Mouse (Mus musculus): ENCODE data around the gene Tmem151b. TPM values are rescaled to one million over a fixed set of nuclear protein-coding genes. Genes with fewer than 3 reads are reported as not detected.

Gene Tmem151b
- polyA plus RNA-seq (2015; fragmentation: Nextera tagmentation; extraction: Ambion mirVana): 0.12 TPM in 2 replicates

- peaks cover 72% of the 10 kb centered on the region for H3K27me3 ChIP-seq (ENCODE audit: control insufficient read depth, insufficient read depth, low read depth, low read length)
- H3K36me3 ChIP-seq (ENCODE audit: control insufficient read depth, insufficient read depth): no peaks in the 10 kb centered on the region
- peak within 1 kb of the TSS; percentile 56 for H3K4me2 ChIP-seq (ENCODE audit: low read depth, low read length)
- H3K9ac ChIP-seq (ENCODE audit: low read depth, low read length): no peak within 1 kb of the TSS
- peak within 1 kb of the TSS; percentile 42 for H3K4me3 ChIP-seq (ENCODE audit: low read depth, low read length)
- H3K27ac ChIP-seq (ENCODE audit: low read length): no peak within 1 kb of the TSS
- ATAC-seq (ENCODE audit: low read depth): no peak
- no peaks in the 10 kb centered on the region for H3K9me3 ChIP-seq (replicated peaks; ENCODE audit: control insufficient read depth, low read length)
- H3K4me1 ChIP-seq (ENCODE audit: control insufficient read depth, low read depth, low read length): peaks cover 7% of the 10 kb centered on the region
- WGBS (ENCODE audit: insufficient replicate concordance): 2% methylated on average over 24 of the region's 29 CpGs
Measured at GRCm38 (mm10) chr17:45549617-45550181, at the start of gene Tmem151b. Gene Tmem151b (minus strand): TSS chr17:45549677.

- 51% methylated on average over 3 of the region's 3 CpGs for WGBS (ENCODE audit: insufficient replicate concordance)
- Histone ChIP-seq H3K27ac (ENCODE audit: low read length) (peak overlapping the region; percentile 61; the same call in 1 of the 2 replicates), H3K4me3 (ENCODE audit: low read depth, low read length) (peak overlapping the region; percentile 55), H3K27me3 (ENCODE audit: control insufficient read depth, insufficient read depth, low read depth, low read length) (no peaks in the 10 kb centered on the region; the same call in 1 of the 2 replicates), H3K4me2 (ENCODE audit: low read depth, low read length) (peak overlapping the region; percentile 77), H3K4me1 (ENCODE audit: control insufficient read depth, low read depth, low read length) (peaks cover 68% of the 10 kb centered on the region), H3K9ac (ENCODE audit: low read depth, low read length) (no peak overlapping the region; the same call in 1 of the 2 replicates), H3K36me3 (ENCODE audit: control insufficient read depth, insufficient read depth) (no peaks in the 10 kb centered on the region), H3K9me3 (replicated peaks; ENCODE audit: control insufficient read depth, low read length) (no peaks in the 10 kb centered on the region)
- ATAC-seq (ENCODE audit: low read depth): no peak
Measured at GRCm38 (mm10) chr17:45598891-45599290, 49.4 kb upstream of the Tmem151b start.

- 82% methylated on average over 2 of the region's 2 CpGs for WGBS (ENCODE audit: insufficient replicate concordance)
- peaks cover 73% of the 10 kb centered on the region for H3K4me1 ChIP-seq (ENCODE audit: control insufficient read depth, low read depth, low read length)
- ATAC-seq (ENCODE audit: low read depth): no peak
- no peak overlapping the region for H3K27ac ChIP-seq (ENCODE audit: low read length)
- no peak overlapping the region for H3K4me3 ChIP-seq (ENCODE audit: low read depth, low read length)
- no peak overlapping the region for H3K4me2 ChIP-seq (ENCODE audit: low read depth, low read length)
- H3K27me3 ChIP-seq (ENCODE audit: control insufficient read depth, insufficient read depth, low read depth, low read length): no peaks in the 10 kb centered on the region; the same call in 1 of the 2 replicates
- no peak overlapping the region for H3K9ac ChIP-seq (ENCODE audit: low read depth, low read length)
- no peaks in the 10 kb centered on the region for H3K36me3 ChIP-seq (ENCODE audit: control insufficient read depth, insufficient read depth)
- H3K9me3 ChIP-seq (replicated peaks; ENCODE audit: control insufficient read depth, low read length): no peaks in the 10 kb centered on the region
Measured at GRCm38 (mm10) chr17:45598376-45598775, 48.9 kb upstream of the Tmem151b start.

GRCm38 (mm10) chr17:45597787-45598186, 48.3 kb upstream of the Tmem151b start:
- Histone ChIP-seq H3K9me3 (replicated peaks; ENCODE audit: control insufficient read depth, low read length) (no peaks in the 10 kb centered on the region), H3K27me3 (ENCODE audit: control insufficient read depth, insufficient read depth, low read depth, low read length) (no peaks in the 10 kb centered on the region; the same call in 1 of the 2 replicates), H3K4me1 (ENCODE audit: control insufficient read depth, low read depth, low read length) (peaks cover 79% of the 10 kb centered on the region), H3K9ac (ENCODE audit: low read depth, low read length) (no peak overlapping the region), H3K4me2 (ENCODE audit: low read depth, low read length) (no peak overlapping the region), H3K4me3 (ENCODE audit: low read depth, low read length) (no peak overlapping the region), H3K36me3 (ENCODE audit: control insufficient read depth, insufficient read depth) (no peaks in the 10 kb centered on the region), H3K27ac (ENCODE audit: low read length) (peak overlapping the region; percentile 1; the same call in 1 of the 2 replicates)
- no peak for ATAC-seq (ENCODE audit: low read depth)
- WGBS (ENCODE audit: insufficient replicate concordance): 18% methylated on average over 3 of the region's 3 CpGs

GRCm38 (mm10) chr17:45596631-45597396, 47.3 kb upstream of the Tmem151b start:
- no peak overlapping the region for H3K4me3 ChIP-seq (ENCODE audit: low read depth, low read length)
- H3K4me1 ChIP-seq (ENCODE audit: control insufficient read depth, low read depth, low read length): peaks cover 85% of the 10 kb centered on the region
- H3K36me3 ChIP-seq (ENCODE audit: control insufficient read depth, insufficient read depth): no peaks in the 10 kb centered on the region
- no peak overlapping the region; the same call in 1 of the 2 replicates for H3K4me2 ChIP-seq (ENCODE audit: low read depth, low read length)
- H3K9me3 ChIP-seq (replicated peaks; ENCODE audit: control insufficient read depth, low read length): no peaks in the 10 kb centered on the region
- peak overlapping the region; percentile 45 for H3K27ac ChIP-seq (ENCODE audit: low read length)
- WGBS (ENCODE audit: insufficient replicate concordance): 40% methylated on average over 11 of the region's 11 CpGs
- no peaks in the 10 kb centered on the region; the same call in 1 of the 2 replicates for H3K27me3 ChIP-seq (ENCODE audit: control insufficient read depth, insufficient read depth, low read depth, low read length)
- ATAC-seq (ENCODE audit: low read depth): no peak
- H3K9ac ChIP-seq (ENCODE audit: low read depth, low read length): peak overlapping the region; percentile 31; the same call in 1 of the 2 replicates

GRCm38 (mm10) chr17:45595736-45596390, 46.4 kb upstream of the Tmem151b start:
- peaks cover 80% of the 10 kb centered on the region for H3K4me1 ChIP-seq (ENCODE audit: control insufficient read depth, low read depth, low read length)
- no peaks in the 10 kb centered on the region; the same call in 1 of the 2 replicates for H3K36me3 ChIP-seq (ENCODE audit: control insufficient read depth, insufficient read depth)
- H3K4me3 ChIP-seq (ENCODE audit: low read depth, low read length): peak overlapping the region; percentile 92
- peak overlapping the region; percentile 91 for H3K9ac ChIP-seq (ENCODE audit: low read depth, low read length)
- H3K4me2 ChIP-seq (ENCODE audit: low read depth, low read length): peak overlapping the region; percentile 99
- WGBS (ENCODE audit: insufficient replicate concordance): 18% methylated on average over 23 of the region's 23 CpGs
- no peaks in the 10 kb centered on the region; the same call in 1 of the 2 replicates for H3K27me3 ChIP-seq (ENCODE audit: control insufficient read depth, insufficient read depth, low read depth, low read length)
- H3K9me3 ChIP-seq (replicated peaks; ENCODE audit: control insufficient read depth, low read length): no peaks in the 10 kb centered on the region
- H3K27ac ChIP-seq (ENCODE audit: low read length): peak overlapping the region; percentile 95
- ATAC-seq (ENCODE audit: low read depth): no peak

- peaks cover 73% of the 10 kb centered on the region for H3K4me1 ChIP-seq (ENCODE audit: control insufficient read depth, low read depth, low read length)
- ATAC-seq (ENCODE audit: low read depth): peak; percentile 65
- peak overlapping the region; percentile 92 for H3K4me3 ChIP-seq (ENCODE audit: low read depth, low read length)
- no peaks in the 10 kb centered on the region for H3K27me3 ChIP-seq (ENCODE audit: control insufficient read depth, insufficient read depth, low read depth, low read length)
- WGBS (ENCODE audit: insufficient replicate concordance): under 1% methylated on average over 58 of the region's 58 CpGs
- no peaks in the 10 kb centered on the region for H3K9me3 ChIP-seq (replicated peaks; ENCODE audit: control insufficient read depth, low read length)
- peak overlapping the region; percentile 99 for H3K4me2 ChIP-seq (ENCODE audit: low read depth, low read length)
- H3K9ac ChIP-seq (ENCODE audit: low read depth, low read length): peak overlapping the region; percentile 91
- peak overlapping the region; percentile 95 for H3K27ac ChIP-seq (ENCODE audit: low read length)
- peaks cover 6% of the 10 kb centered on the region for H3K36me3 ChIP-seq (ENCODE audit: control insufficient read depth, insufficient read depth)
Measured at GRCm38 (mm10) chr17:45594881-45595735, 45.6 kb upstream of the Tmem151b start.

GRCm38 (mm10) chr17:45594195-45594594, 44.7 kb upstream of the Tmem151b start:
- 20% methylated on average over 8 of the region's 8 CpGs for WGBS (ENCODE audit: insufficient replicate concordance)
- ATAC-seq (ENCODE audit: low read depth): no peak
- H3K4me1 ChIP-seq (ENCODE audit: control insufficient read depth, low read depth, low read length): peaks cover 64% of the 10 kb centered on the region

More at GRCm38 (mm10) chr17:45594195-45594594, 44.7 kb upstream of the Tmem151b start:
- Histone ChIP-seq H3K27ac (ENCODE audit: low read length) (peak overlapping the region; percentile 95), H3K36me3 (ENCODE audit: control insufficient read depth, insufficient read depth) (peaks cover 15% of the 10 kb centered on the region), H3K4me3 (ENCODE audit: low read depth, low read length) (peak overlapping the region; percentile 92), H3K4me2 (ENCODE audit: low read depth, low read length) (peak overlapping the region; percentile 99), H3K27me3 (ENCODE audit: control insufficient read depth, insufficient read depth, low read depth, low read length) (no peaks in the 10 kb centered on the region), H3K9me3 (replicated peaks; ENCODE audit: control insufficient read depth, low read length) (no peaks in the 10 kb centered on the region), H3K9ac (ENCODE audit: low read depth, low read length) (peak overlapping the region; percentile 91)
